Mouse (Mus musculus) neutrophil, adult 5-6 weeks (primary cell): ENCODE results near the gene Fthl17f. TPM values are rescaled to one million over a fixed set of nuclear protein-coding genes. Genes with fewer than 3 reads are reported as not detected.
"Not testable (repeated sequence)": the region's sequence is repeated elsewhere in the genome, so short reads cannot be mapped to it uniquely, and the experiment has no call there.

Experiments
- ATAC-seq: fragments of 151-379, 151-347 bp; 2 replicates; pipeline ENCODE4 v1.8.0; 2017; ENCODE audit warnings: mild to moderate bottlenecking, moderate TSS enrichment; ENCODE audit not compliant: insufficient number of reproducible peaks, poor library complexity, low FRiP score, severe bottlenecking; ENCODE audit errors: extremely low read depth
- total RNA-seq: library from RNA; stranded (forward); fragments of 200-1000 nt; gene quantifications from 2 replicates; pipeline ENCODE4 v1.2.3, GENCODE M21; 2017

The Fthl17f gene
- total RNA-seq, result not detected in 2 replicates

- ATAC-seq, result not testable (repeated sequence)
These were observed at the start of gene Fthl17f for GRCm38 (mm10) chrX:9062715-9063114. Gene Fthl17f (plus strand): TSS chrX:9063015.

- no peak for ATAC-seq
These were observed 46.7 kb upstream of the Fthl17f start for GRCm38 (mm10) chrX:9016079-9016478.

DNA sequence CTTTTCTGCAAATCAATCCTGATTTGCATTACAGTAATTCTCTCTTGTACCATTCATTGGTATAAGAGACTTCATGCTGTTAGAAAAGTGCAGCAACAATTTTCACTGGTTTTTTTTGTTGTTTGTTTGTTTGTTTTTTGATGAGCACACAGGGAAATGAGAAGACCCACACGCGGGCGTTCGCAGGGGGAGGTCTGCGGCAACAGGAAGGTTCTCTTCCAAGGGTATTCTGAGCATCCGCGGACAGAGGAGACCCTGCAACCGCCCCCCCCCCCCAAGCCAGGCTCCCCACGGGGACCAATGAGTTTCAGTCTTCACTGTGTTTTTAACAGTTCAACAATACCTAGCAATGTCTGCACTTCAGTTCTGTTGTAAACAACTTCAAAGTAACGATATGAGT lies 43.3 kb upstream of the Fthl17f start:
- no peak for ATAC-seq

DNA sequence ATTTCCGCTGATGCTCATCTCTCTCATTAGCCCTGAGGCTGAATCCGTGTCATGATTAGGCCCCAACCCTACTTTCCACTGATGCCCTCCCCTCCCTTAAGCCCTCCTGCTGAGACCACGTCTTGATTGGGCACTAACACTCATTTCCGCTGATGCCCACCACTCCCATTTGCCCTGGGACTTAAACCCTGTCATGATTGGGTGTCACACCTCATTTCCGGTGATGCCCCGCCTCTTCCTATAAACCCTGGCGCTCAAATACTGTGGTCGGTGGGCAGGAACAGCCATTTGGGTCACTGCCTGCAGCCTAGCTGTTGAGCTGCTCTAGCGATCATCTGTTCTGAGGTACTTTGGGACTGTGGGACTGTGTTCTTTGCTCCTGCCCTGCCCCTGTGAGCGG lies 29.6 kb upstream of the Fthl17f start, which contains the start of gene Fthl17e:
Gene Fthl17e (plus strand): TSS at position 301 of the 400 bp plus-strand sequence.
- not testable (repeated sequence) for ATAC-seq

GRCm38 (mm10) chrX:9041611-9042010 lies 21.2 kb upstream of the Fthl17f start:
- not testable (repeated sequence) for ATAC-seq

- ATAC-seq, result 0 out of 2 replicates have a peak, but pooled peaks have one; percentile 33
These were observed 1.9 kb upstream of the Fthl17f start for GRCm38 (mm10) chrX:9060952-9061351.

- ATAC-seq, result no peak
These were observed 714 bp upstream of the Fthl17f start for GRCm38 (mm10) chrX:9062101-9062500.

GRCm38 (mm10) chrX:9077699-9078098 lies 14.9 kb downstream of the Fthl17f start:
- ATAC-seq, result 0 out of 2 replicates have a peak, but pooled peaks have one; percentile 26

DNA sequence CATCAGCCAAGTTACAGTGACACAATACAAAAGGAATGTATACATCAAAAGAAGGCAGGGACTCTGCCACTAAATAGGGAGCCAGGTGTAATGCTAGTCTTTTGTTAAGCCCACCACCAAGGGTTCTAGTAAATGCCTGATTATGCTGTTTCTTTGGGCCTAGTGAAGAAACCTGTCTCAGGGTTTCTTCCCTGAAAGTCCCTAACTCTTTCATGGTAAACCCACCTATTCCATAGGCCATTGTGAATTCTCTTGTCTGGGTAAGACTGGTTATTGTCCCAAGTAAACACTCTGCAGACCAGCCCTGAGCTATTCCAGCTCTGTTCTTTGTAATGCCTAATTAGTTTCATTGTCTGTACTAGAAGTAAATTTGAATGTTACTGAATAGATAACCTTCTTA lies 32.3 kb downstream of the Fthl17f start:
- not testable (repeated sequence) for ATAC-seq

DNA sequence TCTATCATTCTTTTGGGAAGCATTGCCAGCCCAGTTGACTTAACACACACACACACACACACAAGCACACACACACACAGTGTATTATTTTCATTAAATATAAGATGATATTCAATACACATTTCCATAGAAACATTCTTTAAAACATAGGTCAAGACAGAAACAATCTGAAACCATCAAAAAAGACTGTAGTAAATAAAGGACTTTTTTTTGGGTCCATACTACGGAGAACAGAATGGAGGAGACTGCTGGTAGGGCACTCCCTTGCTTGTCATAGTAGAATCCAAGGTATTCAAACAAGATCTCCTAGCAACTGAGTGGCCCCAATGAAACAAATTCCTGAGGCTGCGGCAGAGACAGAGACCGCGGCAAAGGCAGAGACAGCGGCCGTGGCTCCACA lies 41.4 kb downstream of the Fthl17f start, which contains the start of gene 4930402K13Rik:
Gene 4930402K13Rik (plus strand): TSS at position 301 of the 400 bp plus-strand sequence.
- ATAC-seq, result no peak

DNA sequence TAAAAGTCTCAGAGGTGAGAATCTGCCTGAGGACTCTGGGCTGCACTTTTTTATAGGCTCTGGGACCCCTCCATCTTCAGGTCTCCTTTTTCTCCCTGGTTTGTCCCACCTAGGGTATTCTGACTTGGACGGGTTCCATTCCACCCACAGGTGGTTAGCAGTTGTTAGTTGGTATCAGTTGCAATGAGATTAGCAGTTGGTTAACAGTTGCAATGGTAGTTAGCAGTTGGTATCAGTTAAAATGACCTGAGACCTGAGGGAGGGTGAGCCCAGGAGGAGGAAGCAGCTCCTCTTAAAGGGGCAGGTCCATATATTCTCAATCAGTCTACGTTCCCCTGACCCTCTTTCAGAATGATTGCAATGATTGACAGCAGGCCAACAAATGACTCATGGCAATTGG lies 47.6 kb downstream of the Fthl17f start:
- no peak for ATAC-seq

Other genes with a start within 250 kb of the Fthl17f start
- gene Gm6592, start 219.0 kb upstream of the Fthl17f start, total RNA-seq, result not detected in 2 replicates
- gene Gm5751, start 188.8 kb upstream of the Fthl17f start, total RNA-seq, result not detected in 2 replicates
- 0.25 TPM in 1 of 2 replicates, not detected in the other for gene B630019K06Rik, start 170.6 kb upstream of the Fthl17f start, total RNA-seq
- not detected in 2 replicates for gene Fthl17b, start 100.0 kb upstream of the Fthl17f start, total RNA-seq
- gene Fthl17c, start 86.5 kb upstream of the Fthl17f start, total RNA-seq, result not detected in 2 replicates
- gene Fthl17d, start 76.3 kb upstream of the Fthl17f start, total RNA-seq, result not detected in 2 replicates
- not detected in 2 replicates for gene Fthl17e, start 29.5 kb upstream of the Fthl17f start, total RNA-seq
- not detected in 2 replicates for gene 4930402K13Rik, start 41.5 kb downstream of the Fthl17f start, total RNA-seq
- gene Lancl3, start 136.9 kb downstream of the Fthl17f start, total RNA-seq, result 0.37 and 0.93 TPM in 2 replicates
- not detected in 2 replicates for gene Gm14862, start 193.9 kb downstream of the Fthl17f start, total RNA-seq
- gene Xk, start 209.7 kb downstream of the Fthl17f start, total RNA-seq, result 2.3 and 3.7 TPM in 2 replicates
- gene H2al1m, start 220.7 kb downstream of the Fthl17f start, total RNA-seq, result 1.4 TPM in 1 of 2 replicates, not detected in the other